Mouse (Mus musculus) embryonic fibroblast, embryonic 13.5 days (primary cell): Measurements from ENCODE around the gene Neurl2.

Source experiments
- CTCF ChIP-seq: IDR thresholded peaks from 2 replicates; pipeline ENCODE4 v1.5.1; 2011; ENCODE audit warnings: mild to moderate bottlenecking, control low read depth, low read length, moderate library complexity, borderline replicate concordance; ENCODE audit not compliant: insufficient read depth
- POLR2A ChIP-seq: IDR thresholded peaks from 2 replicates; pipeline ENCODE4 v1.6.1; 2011; ENCODE audit warnings: low read depth, mild to moderate bottlenecking, control low read depth, low read length, moderate library complexity

- TF ChIP-seq POLR2A (no peak), CTCF (no peak)
Measured at GRCm38 (mm10) chr2:164831029-164831428, 2.2 kb downstream of the Neurl2 start.
